Mouse (Mus musculus): ENCODE measurements around the gene Mettl9.

DNA sequence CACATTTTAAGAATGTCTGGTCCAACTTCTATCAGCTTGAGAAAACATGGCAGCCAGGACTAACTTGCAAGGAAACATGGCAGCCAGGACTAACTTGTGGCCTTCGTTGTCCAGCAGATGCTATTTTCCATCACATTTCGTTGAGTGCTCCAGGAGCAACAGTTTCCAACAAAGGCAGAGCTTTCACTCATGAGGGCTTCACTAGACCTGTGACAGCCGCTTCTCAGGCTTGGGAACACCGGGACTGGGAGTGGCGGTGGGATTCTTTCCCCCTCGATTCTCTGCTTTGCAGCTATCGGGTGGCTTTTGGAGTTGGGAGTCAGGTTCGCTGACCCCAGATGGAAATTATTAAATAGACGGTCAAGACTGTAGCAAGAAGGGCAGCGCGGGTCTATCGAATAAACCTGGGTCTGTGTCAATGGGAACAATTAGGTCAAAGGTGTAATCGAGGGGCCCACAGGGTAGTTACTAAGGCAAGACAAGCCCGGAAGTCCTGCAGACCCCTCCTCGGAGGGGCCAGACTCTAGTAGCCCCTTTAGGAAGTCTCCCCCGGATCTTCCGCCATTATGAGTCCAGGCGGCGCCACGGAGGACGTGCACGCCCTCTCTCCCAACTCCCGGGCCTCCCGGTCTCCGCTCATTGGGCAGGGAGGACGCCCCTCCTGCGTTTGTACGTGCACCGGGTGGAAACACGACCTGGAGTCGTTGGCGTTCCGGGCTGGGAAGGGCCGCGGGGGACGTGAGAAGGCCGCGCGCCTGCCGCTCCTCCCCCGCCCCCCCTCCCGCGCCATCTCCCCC is at the start of gene Mettl9:
- TF ChIP-seq CTCF (conservative IDR thresholded peaks at IDR 0.05 in 1 of 2, IDR thresholded peaks at IDR 0.05 in 1 of 2; ENCODE audit: low read depth in 2 of 2, low read length in 2 of 2): no peak
- peak; percentile 12; the same call in 1 of the 2 replicates for TF ChIP-seq GABPA (IDR thresholded peaks at IDR 0.05; ENCODE audit: insufficient replicate concordance, low read depth, low read length)
- peak; percentile 48; the same call in 1 of the 2 replicates for TF ChIP-seq E2F4 (IDR thresholded peaks at IDR 0.05; ENCODE audit: insufficient replicate concordance, low read depth, low read length)
- TF ChIP-seq POLR2A (IDR thresholded peaks at IDR 0.05; ENCODE audit: low read depth, low read length): peak; percentile 93
- TF ChIP-seq MXI1 (IDR thresholded peaks at IDR 0.05; ENCODE audit: low read depth, low read length): peak; percentile 86
- no peak for TF ChIP-seq POLR2AphosphoS2 (IDR thresholded peaks at IDR 0.05; ENCODE audit: low read depth, low read length)
- peak; percentile 68; the same call in 1 of the 2 replicates for TF ChIP-seq MAX (IDR thresholded peaks at IDR 0.05; ENCODE audit: low read length)
- peak; percentile 98 for TF ChIP-seq MAZ (IDR thresholded peaks at IDR 0.05; ENCODE audit: low read depth, low read length)
- TF ChIP-seq USF1 (IDR thresholded peaks at IDR 0.05; ENCODE audit: low read depth, low read length): no peak
- TF ChIP-seq ZKSCAN1 (IDR thresholded peaks at IDR 0.05; ENCODE audit: borderline replicate concordance, low read depth, low read length): no peak
- peak; percentile 42; the same call in 1 of the 2 replicates for TF ChIP-seq BHLHE40 (IDR thresholded peaks at IDR 0.05; ENCODE audit: low read depth, low read length)
